Mouse (Mus musculus) cerebellum, postnatal 10 days (tissue): Measurements from ENCODE around the gene Evl.

ENCODE experiments used
- DNase-seq, 2 experiments: peaks; one replicate each; pipeline ENCODE4 v3.0.0; 2021; ENCODE audit warnings: mixed read lengths in 2 of 2

The Evl gene

DNA sequence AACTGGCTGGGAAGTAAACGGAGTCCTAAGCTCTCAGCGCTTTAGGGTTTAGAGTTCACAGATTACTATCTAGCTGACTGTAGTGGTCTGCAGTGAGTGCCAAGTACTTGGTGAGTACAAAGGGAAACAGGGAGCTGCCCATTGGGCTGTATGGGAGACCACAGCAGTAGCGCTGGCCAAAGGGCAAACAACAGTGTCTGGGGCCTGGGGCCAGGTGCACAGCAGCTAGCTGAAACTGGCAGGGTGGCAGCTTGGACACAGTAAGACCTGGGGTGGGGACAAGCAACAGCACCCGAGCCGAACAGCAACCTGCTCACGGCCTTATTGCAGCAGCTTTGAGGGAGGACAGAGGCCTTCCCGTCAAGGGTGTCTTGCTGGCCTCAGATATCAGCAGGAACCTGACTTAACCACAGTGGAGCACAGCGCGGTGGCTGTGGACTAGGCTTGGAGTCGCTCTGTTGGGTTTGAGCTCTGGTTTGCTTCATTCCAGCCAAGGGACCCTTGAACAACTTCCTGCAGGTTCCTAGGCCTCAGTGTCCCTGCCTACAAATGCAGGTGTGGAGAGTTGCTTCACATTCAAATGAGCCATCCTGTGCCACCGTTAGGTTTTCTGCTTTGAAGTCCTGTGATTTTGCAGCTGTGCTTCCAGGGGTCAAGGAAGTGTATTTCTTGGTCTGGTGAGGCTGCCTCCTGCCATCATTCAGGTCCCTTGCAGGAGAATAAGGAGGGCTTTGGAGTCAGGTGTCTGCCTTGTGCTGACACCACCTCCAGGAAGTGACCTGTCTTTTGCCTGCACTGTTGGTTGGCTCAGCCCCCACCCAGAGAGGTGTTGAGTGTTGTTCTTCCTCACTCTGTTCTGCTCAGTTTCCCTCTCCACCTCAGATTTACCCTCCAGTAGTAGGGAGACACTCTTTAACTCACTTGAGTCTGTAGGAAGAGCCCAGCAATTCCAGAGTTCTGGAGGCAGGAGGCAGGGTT, 99.1 kb downstream of the Evl start:
- no peak for DNase-seq

DNA sequence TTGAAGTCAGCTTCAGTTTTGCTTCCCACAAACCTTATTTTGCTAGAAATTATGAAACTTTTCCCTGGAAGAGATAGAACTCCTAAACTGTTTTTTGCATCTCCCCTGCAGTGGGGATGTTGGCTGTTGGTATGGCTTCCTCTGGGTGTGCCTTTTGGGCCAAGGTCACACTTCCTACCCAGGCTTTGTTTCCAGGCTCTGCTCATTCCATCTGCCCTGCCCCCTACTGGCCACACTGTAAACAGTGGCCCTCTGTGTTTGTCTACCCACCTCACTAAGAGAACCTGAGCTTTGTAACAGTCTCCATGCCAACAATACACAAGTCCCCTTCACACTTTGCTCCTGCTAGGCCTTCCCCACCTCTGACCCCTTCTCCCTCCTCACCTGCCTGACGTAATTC, 102.8 kb downstream of the Evl start:
- DNase-seq: peak; percentile 74 to 78

DNA sequence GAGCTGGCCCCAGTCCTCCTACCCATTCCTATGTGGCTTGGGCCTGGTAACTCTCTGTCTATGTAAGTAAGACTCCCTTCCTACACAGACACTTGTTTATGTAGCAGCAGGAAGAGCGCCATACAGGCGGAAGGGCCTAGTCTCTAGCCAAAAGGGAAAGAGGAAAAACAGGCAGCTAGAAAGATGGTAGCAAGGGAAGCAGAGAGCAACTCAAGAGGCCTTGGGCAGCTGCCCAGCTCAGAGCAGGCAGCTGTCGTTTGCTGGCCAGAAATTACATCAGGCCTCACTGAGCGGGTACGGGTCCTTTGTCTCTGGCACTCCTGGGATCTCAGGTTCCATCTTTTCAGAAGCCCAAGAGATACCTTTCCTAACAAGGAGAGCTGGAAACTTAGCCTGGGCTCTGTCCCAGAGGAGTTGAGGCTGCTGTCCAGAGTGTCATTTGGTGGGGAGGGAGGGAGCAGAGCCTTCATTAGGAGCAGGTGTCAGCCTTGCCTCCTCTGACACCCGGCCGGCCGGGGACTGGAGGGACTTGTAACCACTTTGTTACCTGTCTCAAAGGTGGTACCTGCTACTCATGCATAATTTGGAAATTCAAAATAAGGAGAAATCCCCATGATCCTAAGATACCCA, 114.2 kb downstream of the Evl start:
- DNase-seq: peak; percentile 81 to 82

DNA sequence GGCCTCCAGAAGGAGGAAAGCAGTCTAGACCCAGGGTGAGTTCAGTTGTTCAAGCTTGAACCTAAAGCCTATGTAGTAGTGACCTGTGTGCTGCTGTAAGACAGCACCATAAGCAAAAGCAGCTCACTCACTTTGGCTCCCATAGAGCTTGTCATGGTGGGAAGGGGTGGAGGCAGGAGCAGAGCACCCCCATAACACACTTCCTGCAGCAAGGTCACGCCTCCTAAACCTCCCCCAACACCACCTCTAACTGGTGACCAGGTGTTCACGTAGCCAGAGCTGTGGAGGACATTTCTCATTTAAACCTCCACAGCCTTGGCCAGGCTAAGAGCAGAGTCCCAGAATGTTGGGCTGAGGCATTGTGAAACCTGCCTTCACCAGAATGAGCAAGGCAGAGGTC, 117.0 kb downstream of the Evl start:
- DNase-seq: no peak

DNA sequence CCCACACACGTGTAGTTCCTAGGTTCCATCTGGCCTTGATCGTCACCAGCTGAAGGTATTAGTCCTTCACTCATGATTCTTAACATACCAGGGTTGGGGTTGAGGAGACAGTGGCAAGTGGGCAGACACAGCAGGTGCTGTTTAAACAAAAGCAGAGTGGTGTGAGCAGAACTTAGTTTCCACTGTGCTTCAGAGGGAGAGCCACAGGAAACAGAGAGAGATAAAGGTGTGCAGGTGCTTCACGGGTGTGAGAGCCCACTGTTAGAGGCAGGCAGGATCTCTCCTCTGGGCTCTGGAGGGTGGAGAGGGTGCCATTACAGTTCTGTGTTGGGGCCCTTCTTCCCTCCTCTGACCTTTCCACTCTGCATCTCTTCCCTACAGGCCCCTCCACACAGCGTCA, 118.4 kb downstream of the Evl start:
- DNase-seq: no peak

DNA sequence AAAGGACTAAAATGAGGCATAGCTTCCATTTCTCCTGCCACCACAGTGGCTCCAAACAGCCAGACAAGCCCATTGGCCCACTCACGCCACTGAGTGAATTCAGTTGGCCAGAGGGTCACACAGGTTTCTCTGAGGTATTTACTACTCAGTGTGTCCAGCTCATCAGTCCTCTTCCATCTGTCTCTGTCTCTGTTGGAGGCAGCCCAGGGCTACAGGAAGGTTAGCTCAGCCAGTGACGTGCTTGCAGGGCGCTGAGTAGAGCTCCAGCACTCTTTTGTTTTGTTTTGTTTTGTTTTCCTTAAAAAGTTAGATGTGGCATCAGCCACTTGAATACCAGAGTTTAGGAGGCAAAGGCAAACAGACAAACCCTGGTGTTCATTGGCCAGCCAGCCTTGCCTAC, 119.0 kb downstream of the Evl start:
- DNase-seq: peak; percentile 41 to 44

DNA sequence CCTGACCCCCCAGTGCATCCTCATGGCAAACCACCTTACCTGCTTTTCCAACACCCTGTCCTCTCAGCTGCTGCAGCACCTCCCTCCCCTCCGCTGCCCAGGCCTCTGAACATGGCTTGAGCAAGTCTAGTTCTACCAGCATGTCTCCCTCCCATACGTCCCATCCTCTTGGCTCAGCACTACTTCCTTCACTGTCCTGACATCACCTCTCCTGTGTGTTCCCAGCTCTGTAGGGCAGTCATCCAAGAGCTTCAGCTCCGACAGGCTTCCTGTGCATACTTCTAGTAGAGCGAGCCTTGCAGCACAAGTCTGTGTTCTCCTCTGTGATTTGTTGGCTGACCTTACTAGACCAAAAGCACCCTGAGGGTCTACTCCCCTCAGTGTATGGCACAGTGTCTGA, 120.0 kb downstream of the Evl start:
- peak; percentile 67 to 75 for DNase-seq

DNA sequence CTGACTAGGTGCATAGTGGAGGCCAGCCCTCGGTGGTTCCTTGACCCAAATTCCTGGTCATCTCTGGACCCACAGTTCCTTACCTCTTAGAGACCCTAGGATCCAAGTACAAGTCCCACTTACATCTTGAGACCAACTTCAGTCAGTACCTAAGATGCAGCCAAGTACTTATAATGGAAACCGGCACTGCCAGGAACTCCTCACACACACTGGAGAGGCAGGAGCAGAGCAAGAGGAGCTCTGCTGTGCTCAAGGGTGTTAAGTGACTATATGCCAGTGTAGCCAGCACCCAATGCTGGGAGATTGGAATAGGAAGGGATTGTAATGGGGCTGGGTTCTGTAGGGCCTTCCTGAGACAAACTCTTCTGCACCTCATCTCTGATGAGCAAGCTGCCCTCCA, 120.4 kb downstream of the Evl start:
- DNase-seq: no peak

DNA sequence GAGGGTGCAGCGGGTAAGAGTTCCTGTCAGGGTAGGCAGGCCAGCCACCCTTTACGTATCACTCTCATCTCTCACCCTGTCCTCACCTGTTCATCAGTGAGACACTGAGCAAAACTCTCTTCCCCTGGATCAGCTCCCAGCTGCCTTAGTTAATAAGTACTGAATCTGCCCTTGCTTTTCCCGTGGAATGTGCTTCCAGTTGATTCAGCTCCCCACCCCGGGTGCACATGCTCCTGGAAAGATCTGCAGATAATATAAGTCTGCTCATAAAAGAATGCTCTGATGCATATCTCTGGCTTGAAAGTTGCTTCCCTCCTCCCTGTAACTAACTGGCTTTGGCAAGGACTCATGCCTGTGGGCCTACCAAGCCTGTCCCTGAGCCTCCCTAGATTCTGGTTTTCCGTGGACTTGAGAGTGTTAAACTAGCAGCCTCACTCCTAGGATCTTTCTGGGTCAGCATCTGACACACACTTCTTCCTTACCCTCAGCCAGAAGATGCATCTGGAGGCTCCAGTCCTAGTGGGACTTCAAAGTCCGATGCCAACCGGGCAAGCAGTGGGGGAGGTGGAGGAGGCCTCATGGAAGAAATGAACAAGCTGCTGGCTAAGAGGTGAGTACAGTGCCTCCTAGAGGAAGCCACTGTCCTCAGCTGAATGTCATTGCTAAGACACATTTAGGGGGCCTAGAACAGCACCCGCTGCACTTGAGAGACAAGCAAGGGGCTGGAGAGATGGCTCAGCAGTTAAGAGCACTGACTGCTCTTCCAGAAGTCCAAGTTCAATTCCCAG, 121.3 kb downstream of the Evl start:
- peak; percentile 61 to 65 for DNase-seq

DNA sequence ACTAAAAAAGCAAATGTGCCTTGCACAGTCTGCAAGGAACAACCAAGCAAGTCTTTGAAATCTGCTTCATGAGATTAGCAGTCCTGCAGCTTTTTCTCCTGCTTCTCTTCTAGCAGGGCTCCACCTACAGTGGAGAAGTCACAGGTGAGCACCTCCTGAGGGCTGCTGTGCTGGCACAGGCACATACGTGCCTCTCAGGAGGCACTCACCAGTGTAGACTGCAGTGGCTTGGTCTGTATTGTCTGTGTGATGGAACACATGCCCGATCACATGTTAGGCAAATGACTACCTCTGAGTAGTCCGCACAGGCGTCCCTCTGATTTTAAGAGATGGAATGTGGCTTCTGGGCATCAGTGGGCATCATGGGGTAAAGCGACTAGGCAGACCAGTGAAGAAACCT, 122.6 kb downstream of the Evl start:
- DNase-seq: no peak

DNA sequence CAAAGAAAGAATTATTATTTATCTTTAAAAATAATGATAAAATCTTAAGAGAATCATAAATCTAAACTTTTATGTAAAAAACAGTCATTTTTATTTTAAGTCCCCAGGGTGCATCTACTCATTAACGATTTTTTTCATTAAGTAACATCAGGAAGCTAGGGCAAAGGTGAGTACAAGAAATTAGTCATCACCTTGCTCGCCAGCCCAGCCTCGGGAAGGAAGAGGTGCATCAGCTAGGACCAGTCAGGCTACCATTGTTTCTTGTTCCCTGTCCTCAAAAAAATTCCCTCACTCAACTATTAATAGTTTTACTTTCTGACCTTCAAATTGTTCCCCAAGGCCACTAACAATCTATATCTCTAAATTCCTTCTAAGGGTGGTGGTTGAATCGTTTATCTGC, 123.8 kb downstream of the Evl start:
- no peak for DNase-seq

DNA sequence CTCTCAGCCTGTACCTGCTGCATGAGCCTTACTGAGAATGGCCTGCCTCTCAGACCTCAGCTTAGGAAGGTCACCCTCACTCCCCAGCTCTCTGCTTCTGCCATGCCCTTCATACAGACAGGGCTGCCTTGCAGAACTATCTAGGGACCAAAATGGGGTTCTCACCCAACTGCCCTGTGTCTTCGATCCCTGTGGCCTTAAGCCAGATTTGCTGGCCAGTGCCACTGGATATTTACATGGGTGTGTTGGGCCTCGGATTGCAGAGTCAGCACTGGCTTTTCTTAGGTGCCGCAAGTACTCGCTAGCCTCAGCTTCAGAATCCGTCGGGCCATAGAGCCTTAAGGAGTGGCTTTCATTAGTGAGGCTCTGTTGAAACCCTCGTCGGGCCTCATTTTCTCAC, 126.3 kb downstream of the Evl start:
- no peak for DNase-seq

DNA sequence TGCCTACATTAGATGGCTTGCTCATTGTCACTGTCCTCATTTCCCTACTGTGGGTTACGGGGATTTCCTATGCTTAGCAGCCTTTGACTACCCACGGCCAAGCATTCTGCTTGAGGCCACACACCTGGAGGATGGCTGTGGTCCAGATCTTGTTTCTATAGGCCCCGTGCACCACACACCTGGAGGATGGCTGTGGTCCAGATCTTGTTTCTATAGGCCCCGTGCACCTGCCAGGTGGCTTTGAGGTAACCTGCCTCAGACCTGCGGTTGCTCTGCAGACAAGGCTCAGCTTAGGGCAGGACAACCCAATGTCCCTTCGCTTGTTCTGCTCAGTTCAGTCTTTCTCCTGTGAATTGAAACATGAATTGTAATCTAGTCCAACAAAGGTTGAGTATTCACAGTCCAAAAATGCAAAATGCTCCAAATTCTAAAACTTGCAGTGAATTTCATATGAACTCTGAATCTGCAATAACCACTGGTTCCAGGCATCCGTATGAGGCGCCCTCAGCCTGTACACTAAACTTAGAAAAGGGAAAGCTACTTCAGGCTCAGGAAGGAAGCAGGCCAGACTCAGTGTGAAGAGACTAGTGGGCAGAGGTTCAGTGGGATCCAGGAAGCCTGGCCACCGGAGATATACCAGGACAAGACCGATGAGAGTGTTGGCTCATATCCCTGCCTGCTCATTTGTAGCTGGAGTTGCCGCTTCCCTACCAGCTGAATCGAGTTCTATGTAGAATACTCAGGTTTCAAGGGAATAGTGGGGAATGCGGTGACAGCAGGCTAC, 127.9 kb downstream of the Evl start:
- DNase-seq: no peak

DNA sequence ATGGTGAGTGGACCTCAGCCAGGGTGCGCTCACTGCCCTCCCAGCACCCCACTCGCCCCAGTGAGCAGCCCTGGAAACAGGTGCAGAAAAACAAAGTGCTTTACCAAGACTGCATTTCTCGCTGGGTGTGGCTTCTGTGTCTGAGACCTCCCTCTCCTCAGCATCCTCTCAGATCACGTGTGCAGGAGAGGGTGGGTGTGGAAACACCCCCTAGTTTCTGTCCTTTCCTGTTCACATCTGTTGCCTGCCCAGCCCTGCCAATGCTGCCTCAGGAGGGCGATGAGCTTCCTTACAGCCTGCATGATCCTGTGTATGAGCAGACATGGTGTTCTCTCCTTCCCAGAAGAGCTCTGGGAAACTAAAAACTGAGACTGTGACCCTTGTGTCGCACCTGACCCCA, 131.9 kb downstream of the Evl start:
- DNase-seq: no peak

DNA sequence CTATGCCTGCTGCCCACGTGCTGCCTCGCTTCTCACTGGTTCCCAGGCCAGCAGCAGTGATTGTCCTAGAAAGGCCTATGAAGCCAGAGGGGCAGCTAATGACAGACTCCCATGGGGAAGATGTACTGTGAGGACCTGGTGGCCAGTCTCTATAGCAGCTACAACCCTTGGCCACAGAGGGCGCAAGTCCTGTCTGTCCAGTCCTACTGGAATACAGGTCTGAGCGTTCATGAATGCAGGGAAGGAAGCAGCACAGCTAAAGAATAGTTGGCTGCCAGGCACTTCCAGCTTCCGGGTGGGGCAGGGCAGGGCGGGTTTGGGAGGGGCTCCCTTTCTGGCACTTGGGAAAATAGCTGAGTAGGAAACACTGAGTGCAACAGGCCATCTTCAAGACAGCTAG, 132.4 kb downstream of the Evl start:
- no peak for DNase-seq

DNA sequence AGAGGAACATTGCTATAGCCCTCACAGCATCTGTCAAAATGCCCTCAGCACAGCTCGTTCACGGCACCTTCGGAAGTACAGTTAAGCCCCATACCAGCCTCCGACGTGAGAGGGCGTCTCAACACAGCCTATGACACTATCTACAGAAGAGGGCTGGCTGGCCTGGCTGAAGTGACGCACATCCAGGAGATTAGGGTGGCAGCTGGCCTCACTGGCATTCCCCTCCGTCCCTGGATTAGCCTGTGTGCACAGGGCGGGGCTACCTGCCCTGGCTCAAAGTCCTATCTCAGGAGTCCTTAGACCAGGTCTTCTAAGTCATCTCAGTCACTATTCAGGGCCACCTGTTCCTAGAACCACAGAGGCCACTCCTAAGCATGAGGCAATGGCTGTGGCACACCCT, 134.6 kb downstream of the Evl start:
- no peak for DNase-seq

DNA sequence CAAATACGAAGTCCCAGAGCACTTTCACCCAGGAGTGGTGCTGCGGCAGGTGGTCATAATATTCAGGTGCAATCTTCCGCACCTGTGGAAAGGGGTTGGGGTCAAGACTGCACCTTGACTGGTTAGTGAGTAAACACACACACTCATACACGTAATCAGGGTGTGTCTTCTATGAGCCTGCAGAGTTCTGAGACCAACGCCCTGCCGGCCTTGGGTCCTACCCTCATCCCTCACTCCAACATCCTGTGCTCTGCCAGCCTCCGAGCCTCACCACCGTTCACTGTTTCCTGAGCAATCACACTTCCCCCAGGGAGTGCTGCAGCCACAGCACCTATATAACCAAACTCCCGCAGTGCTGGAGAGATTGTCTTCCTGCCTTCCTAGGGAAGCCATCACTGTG, 136.0 kb downstream of the Evl start:
- peak in 1 of 2 experiments; percentile 4 for DNase-seq

DNA sequence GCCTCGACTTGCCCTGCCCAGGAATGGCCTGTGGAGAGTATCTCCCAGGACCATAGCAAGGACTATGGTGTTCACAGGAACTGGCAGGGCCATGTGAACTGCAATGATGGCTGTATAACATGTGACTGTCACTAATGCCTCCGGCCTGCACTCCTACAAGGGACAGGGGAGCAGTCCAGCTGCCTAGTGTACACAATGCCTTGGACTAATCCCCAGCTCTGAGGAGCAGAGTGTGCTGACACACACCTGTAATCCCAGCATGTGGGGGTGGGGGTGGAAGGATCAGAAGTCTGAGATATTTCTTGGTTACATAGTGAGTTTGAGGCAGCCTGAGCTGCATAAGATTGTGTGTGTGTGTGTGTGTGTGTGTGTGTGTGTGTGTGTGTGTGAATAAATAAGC, 139.1 kb downstream of the Evl start:
- peak in 1 of 2 experiments; percentile 11 for DNase-seq

DNA sequence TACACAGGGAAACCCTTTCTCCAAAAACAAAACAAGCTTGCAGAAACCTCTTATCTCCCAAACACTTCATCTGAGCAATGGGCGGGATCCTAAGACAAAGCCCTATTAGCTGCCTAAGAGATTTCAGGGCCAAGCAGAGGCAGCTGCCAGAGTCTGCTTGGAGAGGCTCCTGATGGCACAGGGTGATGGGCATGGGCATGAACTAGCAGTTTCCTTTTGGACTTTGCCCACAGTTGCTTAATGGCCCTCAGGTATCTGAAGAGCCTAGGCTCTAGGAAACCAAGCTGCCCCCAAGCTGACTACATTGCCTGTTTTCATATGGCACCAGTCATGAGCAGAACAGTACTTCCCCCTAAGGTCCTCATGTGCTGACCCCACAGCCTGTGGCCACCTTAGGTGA, 139.7 kb downstream of the Evl start:
- peak in 1 of 2 experiments; percentile 6 for DNase-seq

DNA sequence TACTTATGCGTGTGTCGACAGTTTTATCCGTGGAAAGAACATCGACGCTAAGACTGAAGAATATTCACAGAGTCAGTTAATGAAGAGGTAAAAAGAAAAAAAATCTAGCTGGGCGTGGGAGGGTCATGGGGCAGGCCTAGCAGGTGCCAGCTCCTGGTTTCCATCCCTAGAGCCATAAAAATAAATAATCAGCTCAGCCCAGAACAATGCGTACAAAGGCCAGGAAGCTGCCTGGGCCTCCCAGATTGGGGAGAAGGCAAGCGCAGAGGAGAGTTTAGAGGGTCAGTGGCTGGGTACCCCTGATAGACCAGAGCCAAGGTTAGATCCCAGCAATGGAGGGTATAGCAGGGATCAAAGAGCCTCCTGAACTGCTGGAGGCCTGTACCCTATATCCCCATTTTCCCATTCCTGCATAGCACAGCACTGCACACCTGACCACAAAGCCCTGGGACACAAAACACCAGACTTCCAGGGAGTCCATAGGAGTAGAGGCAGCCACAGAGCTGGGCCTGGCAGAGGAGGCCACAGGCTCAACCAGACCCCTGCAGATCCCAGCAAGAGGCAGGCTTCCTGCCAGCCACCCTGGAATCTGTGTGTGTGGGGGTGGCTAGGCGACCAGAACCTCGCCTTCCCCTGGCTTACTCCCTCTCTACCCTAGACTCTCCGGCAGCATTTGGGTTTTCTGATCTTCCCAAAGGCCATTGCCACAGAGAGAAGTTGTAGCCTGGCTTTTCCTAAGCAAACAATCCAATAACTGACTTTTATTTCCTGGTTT, 144.4 kb downstream of the Evl start:
- DNase-seq: no peak

DNA sequence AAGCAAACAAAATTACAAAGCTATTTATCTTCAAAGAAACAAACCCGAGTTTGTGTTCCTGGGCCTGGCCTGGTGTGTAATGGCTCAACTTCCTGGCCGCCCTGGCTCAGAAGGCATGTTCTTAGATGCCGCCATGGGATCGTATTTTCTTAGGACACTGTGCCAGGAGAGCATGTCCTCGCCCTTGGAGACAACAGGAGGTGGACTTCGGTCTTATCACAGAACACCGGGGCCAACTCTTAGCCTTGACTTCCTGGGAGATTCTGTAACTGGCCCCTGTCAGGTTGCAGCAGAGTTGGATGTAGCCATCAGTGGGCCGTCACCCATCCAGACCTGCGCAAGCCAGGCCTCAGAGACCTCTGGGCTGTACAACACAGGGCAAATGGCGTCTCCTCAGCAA, 145.1 kb downstream of the Evl start:
- no peak for DNase-seq

DNA sequence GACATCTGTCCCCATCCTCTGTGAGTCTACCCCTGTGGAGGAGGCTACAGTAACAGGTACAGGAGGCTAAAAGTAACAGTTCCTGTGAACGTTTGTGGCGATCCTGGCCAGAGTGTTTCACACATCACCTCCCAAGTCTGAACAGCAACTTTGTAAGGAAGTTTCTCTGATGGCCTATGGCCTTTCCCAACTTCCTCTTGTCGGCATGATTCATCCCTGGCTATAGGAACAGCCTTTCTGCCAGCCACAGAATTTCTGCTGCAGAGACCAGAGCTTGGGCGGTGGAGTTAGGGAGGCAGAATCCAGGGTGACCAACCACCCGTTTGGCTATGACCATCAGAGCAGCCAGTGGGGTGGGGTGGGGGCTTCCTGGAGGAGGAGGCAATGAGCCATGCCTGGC, 145.5 kb downstream of the Evl start:
- DNase-seq: no peak
